Mouse (Mus musculus) myocyte (in vitro differentiated cells): ENCODE results near the gene Pard3.

ENCODE experiments used
- E2F4 ChIP-seq: IDR thresholded peaks from one replicate; pipeline ENCODE4 v1.6.1; 2011; ENCODE audit warnings: mild to moderate bottlenecking, control low read depth, moderate library complexity; ENCODE audit not compliant: insufficient read depth
- MYOG ChIP-seq, 3 experiments: IDR thresholded peaks; one replicate each; pipeline ENCODE4 v1.6.1; 2011; ENCODE audit warnings: control low read depth in 2 of 3, low read depth in 2 of 3, mild to moderate bottlenecking in 2 of 3; ENCODE audit not compliant: insufficient read length in 2 of 3, control insufficient read depth in 1 of 3, insufficient read depth in 1 of 3
- POLR2A ChIP-seq: IDR thresholded peaks from one replicate; pipeline ENCODE4 v1.6.1; 2011; ENCODE audit warnings: low read depth, mild to moderate bottlenecking, control low read depth, moderate library complexity; ENCODE audit not compliant: insufficient read length
- POLR2AphosphoS2 ChIP-seq: IDR thresholded peaks from one replicate; pipeline ENCODE4 v1.6.1; 2011; ENCODE audit warnings: low read depth, control low read depth; ENCODE audit not compliant: insufficient read length
- REST ChIP-seq: IDR thresholded peaks from one replicate; pipeline ENCODE4 v1.6.1; 2011; ENCODE audit warnings: mild to moderate bottlenecking, control low read depth, moderate library complexity; ENCODE audit not compliant: insufficient read depth, insufficient read length
- SRF ChIP-seq: IDR thresholded peaks from one replicate; pipeline ENCODE4 v1.6.1; 2011; ENCODE audit warnings: low read depth; ENCODE audit not compliant: control insufficient read depth, insufficient read length
- TCF12 ChIP-seq: IDR thresholded peaks from one replicate; pipeline ENCODE4 v1.6.1; 2011; ENCODE audit warnings: mild to moderate bottlenecking, control low read depth; ENCODE audit not compliant: poor library complexity, insufficient read depth, severe bottlenecking
- TCF3 ChIP-seq: IDR thresholded peaks from one replicate; pipeline ENCODE4 v1.6.1; 2011; ENCODE audit warnings: low read depth, control low read depth; ENCODE audit not compliant: insufficient read length
- USF1 ChIP-seq: IDR thresholded peaks from one replicate; pipeline ENCODE4 v1.6.1; 2011; ENCODE audit warnings: low read depth, mild to moderate bottlenecking, control low read depth, moderate library complexity

GRCm38 (mm10) chr8:127191387-127191786 is 127.7 kb downstream of the Pard3 start:
- no peak for TF ChIP-seq MYOG (IDR thresholded peaks at IDR 0.05; ENCODE audit: control insufficient read depth in 1 of 3, insufficient read depth in 1 of 3, insufficient read length in 2 of 3, low read depth in 2 of 3)
- TF ChIP-seq POLR2A: no peak
- TF ChIP-seq E2F4: no peak
- TF ChIP-seq TCF3: no peak
- no peak for TF ChIP-seq REST
- no peak for TF ChIP-seq POLR2AphosphoS2
- TF ChIP-seq USF1: no peak
- no peak for TF ChIP-seq TCF12
- no peak for TF ChIP-seq SRF
